Mouse (Mus musculus): Measurements from ENCODE around the gene Surf4. TPM values are rescaled to one million over a fixed set of nuclear protein-coding genes. Genes with fewer than 3 reads are reported as not detected.

The Surf4 gene
- polyA plus RNA-seq, 1 experiment from 2014 or later = 124 TPM

GRCm38 (mm10) chr2:26910124-26910993 lies 23.4 kb downstream of the Surf4 start, which contains the start of the genes Med22 and Rpl7a:
Gene Med22 (minus strand): TSS chr2:26910677.
Gene Rpl7a (plus strand): TSS chr2:26910764.
- peak; percentile 89 for ATAC-seq

GRCm38 (mm10) chr2:26909387-26909784 lies 24.3 kb downstream of the Surf4 start:
- Histone ChIP-seq H3K4me3 (peak overlapping the region; percentile 76), H3K36me3 (peaks cover 78% of the 10 kb centered on the region), H3K4me1 (peaks cover 57% of the 10 kb centered on the region), H3K9ac (peak overlapping the region; percentile 91), H3K27ac (peak overlapping the region; percentile 88), H3K4me2 (peak overlapping the region; percentile 95), H3K27me3 (replicated peaks) (no peaks in the 10 kb centered on the region), H3K9me3 (replicated peaks) (no peaks in the 10 kb centered on the region)
- no peak for ATAC-seq

More at GRCm38 (mm10) chr2:26910124-26910993, 23.4 kb downstream of the Surf4 start, which contains the start of the genes Med22 and Rpl7a:
- H3K36me3 ChIP-seq = peaks cover 74% of the 10 kb centered on the region
- H3K9me3 ChIP-seq (replicated peaks) = no peaks in the 10 kb centered on the region
- H3K27me3 ChIP-seq (replicated peaks) = no peaks in the 10 kb centered on the region
- H3K4me3 ChIP-seq = peak within 1 kb of the TSS; percentile 76
- H3K4me1 ChIP-seq = peaks cover 64% of the 10 kb centered on the region
- H3K9ac ChIP-seq = peak within 1 kb of the TSS; percentile 91
- WGBS (ENCODE audit: insufficient replicate concordance) = under 1% methylated on average over 74 of the region's 74 CpGs
- peak within 1 kb of the TSS; percentile 95 for H3K4me2 ChIP-seq
- peak within 1 kb of the TSS; percentile 88 for H3K27ac ChIP-seq

- H3K9ac ChIP-seq = peak overlapping the region; percentile 91
- ATAC-seq = no peak
- no peaks in the 10 kb centered on the region for H3K9me3 ChIP-seq (replicated peaks)
- H3K27me3 ChIP-seq (replicated peaks) = no peaks in the 10 kb centered on the region
- peak overlapping the region; percentile 76 for H3K4me3 ChIP-seq
- 54% methylated on average over 18 of the region's 18 CpGs for WGBS (ENCODE audit: insufficient replicate concordance)
- H3K36me3 ChIP-seq = peaks cover 77% of the 10 kb centered on the region
- H3K4me1 ChIP-seq = peaks cover 57% of the 10 kb centered on the region
- peak overlapping the region; percentile 95 for H3K4me2 ChIP-seq
- no peak overlapping the region for H3K27ac ChIP-seq
Observed at GRCm38 (mm10) chr2:26908710-26909386, 24.9 kb downstream of the Surf4 start.

- Histone ChIP-seq H3K27me3 (replicated peaks) (no peaks in the 10 kb centered on the region), H3K4me3 (no peak overlapping the region), H3K9me3 (replicated peaks) (no peaks in the 10 kb centered on the region), H3K27ac (no peak overlapping the region), H3K4me1 (peaks cover 48% of the 10 kb centered on the region), H3K9ac (0 out of 2 replicates have a peak overlapping the region, but pooled peaks have one; percentile 14), H3K36me3 (peaks cover 59% of the 10 kb centered on the region), H3K4me2 (no peak overlapping the region)
- 57% methylated on average over 4 of the region's 4 CpGs for WGBS (ENCODE audit: insufficient replicate concordance)
- ATAC-seq = no peak
Observed at GRCm38 (mm10) chr2:26907109-26907508, 26.6 kb downstream of the Surf4 start.

- Histone ChIP-seq H3K9ac (no peak overlapping the region), H3K4me3 (no peak overlapping the region), H3K9me3 (replicated peaks) (no peaks in the 10 kb centered on the region), H3K27me3 (replicated peaks) (no peaks in the 10 kb centered on the region), H3K4me1 (peaks cover 49% of the 10 kb centered on the region), H3K27ac (no peak overlapping the region), H3K36me3 (peaks cover 55% of the 10 kb centered on the region), H3K4me2 (no peak overlapping the region)
- 88% methylated on average over 3 of the region's 3 CpGs for WGBS (ENCODE audit: insufficient replicate concordance)
- no peak for ATAC-seq
Observed at GRCm38 (mm10) chr2:26906431-26906830, 27.3 kb downstream of the Surf4 start.

DNA sequence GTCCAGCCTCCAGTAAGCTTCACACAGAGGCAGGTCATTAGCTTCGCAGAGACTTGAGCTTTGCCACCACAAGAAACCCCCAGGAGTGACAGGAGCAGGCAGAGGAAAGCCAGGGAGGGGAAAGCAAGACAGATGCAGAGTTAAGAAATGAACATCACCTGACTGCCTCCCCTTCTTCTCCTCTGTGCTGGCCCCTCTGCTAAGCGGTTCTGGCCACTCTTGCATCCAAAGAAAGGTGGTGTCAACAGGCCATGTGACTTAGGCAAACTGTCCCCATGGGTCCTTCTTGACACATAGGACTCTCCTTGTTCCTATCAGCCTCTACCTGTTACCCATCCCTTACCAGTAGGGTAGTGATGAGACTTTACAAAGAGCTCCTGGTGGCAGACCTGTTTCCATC lies 27.8 kb downstream of the Surf4 start:
- Histone ChIP-seq H3K36me3 (peaks cover 55% of the 10 kb centered on the region), H3K27me3 (replicated peaks) (no peaks in the 10 kb centered on the region), H3K4me3 (no peak overlapping the region), H3K27ac (no peak overlapping the region), H3K9ac (no peak overlapping the region), H3K4me2 (no peak overlapping the region), H3K9me3 (replicated peaks) (no peaks in the 10 kb centered on the region), H3K4me1 (peaks cover 54% of the 10 kb centered on the region)
- no peak for ATAC-seq
- WGBS (ENCODE audit: insufficient replicate concordance) = 83% methylated on average over 2 of the region's 2 CpGs

DNA sequence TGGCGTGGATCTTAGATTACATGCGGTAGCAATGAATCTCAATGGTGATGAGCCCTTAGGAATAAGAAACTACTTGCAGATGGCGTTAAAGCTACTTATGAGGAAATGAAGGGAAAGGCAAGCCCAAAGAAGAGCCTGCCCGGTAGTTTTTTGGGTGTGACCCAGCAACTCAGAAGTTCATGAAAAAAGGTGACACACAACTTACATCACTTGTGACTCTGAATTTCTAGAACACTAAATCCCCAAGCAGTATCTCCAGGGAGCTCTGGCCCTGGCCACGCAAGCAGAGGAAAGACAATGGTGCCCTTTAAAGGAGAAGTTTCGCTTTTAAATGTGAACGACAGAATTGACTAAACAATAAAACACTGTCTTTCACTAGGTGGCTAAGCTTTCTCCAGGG lies 30.4 kb downstream of the Surf4 start:
- ATAC-seq = no peak
- H3K9me3 ChIP-seq (replicated peaks) = no peaks in the 10 kb centered on the region
- H3K4me1 ChIP-seq = peaks cover 45% of the 10 kb centered on the region
- 16% methylated on average over 7 of the region's 7 CpGs for WGBS (ENCODE audit: insufficient replicate concordance)
- H3K27ac ChIP-seq = peak overlapping the region; percentile 90
- no peaks in the 10 kb centered on the region for H3K27me3 ChIP-seq (replicated peaks)
- peak overlapping the region; percentile 90 for H3K4me3 ChIP-seq
- H3K4me2 ChIP-seq = peak overlapping the region; percentile 94
- H3K9ac ChIP-seq = peak overlapping the region; percentile 89
- peaks cover 77% of the 10 kb centered on the region for H3K36me3 ChIP-seq

- no peaks in the 10 kb centered on the region for H3K27me3 ChIP-seq (replicated peaks)
- peak within 1 kb of the TSS; percentile 90 for H3K27ac ChIP-seq
- peak within 1 kb of the TSS; percentile 89 for H3K9ac ChIP-seq
- peak within 1 kb of the TSS; percentile 94 for H3K4me2 ChIP-seq
- H3K36me3 ChIP-seq = peaks cover 77% of the 10 kb centered on the region
- ATAC-seq = peak; percentile 94
- peaks cover 42% of the 10 kb centered on the region for H3K4me1 ChIP-seq
- under 1% methylated on average over 41 of the region's 41 CpGs for WGBS (ENCODE audit: insufficient replicate concordance)
- peak within 1 kb of the TSS; percentile 90 for H3K4me3 ChIP-seq
- H3K9me3 ChIP-seq (replicated peaks) = no peaks in the 10 kb centered on the region
Observed at GRCm38 (mm10) chr2:26902467-26903220, 31.1 kb downstream of the Surf4 start, which contains the start of gene Surf6. Gene Surf6 (minus strand): TSS chr2:26902879.

DNA sequence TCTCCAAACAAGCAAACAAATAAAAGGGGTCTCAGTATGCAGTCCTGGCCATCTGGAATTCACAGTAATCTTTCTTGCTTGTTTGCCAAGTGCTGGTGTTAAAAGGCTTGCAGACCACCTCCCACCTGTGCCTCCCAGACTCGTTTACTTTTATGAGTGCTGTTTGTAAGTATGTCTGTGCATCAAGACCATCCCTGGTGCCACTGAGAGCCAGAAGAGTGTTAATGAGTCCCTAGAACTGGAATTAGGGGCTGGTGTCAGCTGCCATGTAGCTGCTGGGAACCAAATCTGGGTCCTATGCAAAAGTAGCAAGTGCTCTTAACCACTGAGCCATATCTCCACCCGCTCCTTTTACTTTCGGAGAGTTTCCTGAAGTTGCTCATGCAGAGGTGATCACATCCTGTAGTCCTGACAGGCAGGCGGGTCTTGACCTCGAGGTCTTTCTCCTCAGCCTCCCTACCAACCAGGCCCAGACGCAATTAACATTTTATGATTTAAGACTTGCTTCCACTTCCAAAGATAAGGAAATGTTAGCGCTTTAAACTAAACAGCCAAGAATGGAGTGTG lies 31.8 kb downstream of the Surf4 start:
- Histone ChIP-seq H3K4me3 (peak overlapping the region; percentile 90), H3K36me3 (peaks cover 77% of the 10 kb centered on the region), H3K4me1 (peaks cover 36% of the 10 kb centered on the region), H3K27ac (peak overlapping the region; percentile 90; the same call in 1 of the 2 replicates), H3K9me3 (replicated peaks) (no peaks in the 10 kb centered on the region), H3K9ac (peak overlapping the region; percentile 89), H3K27me3 (replicated peaks) (no peaks in the 10 kb centered on the region), H3K4me2 (peak overlapping the region; percentile 94)
- no peak for ATAC-seq
- WGBS (ENCODE audit: insufficient replicate concordance) = 2% methylated on average over 7 of the region's 7 CpGs

GRCm38 (mm10) chr2:26900731-26901130 lies 33.0 kb downstream of the Surf4 start:
- Histone ChIP-seq H3K9me3 (replicated peaks) (no peaks in the 10 kb centered on the region), H3K4me2 (no peak overlapping the region), H3K27ac (no peak overlapping the region), H3K27me3 (replicated peaks) (no peaks in the 10 kb centered on the region), H3K4me3 (peak overlapping the region; percentile 90; the same call in 1 of the 2 replicates), H3K4me1 (peaks cover 36% of the 10 kb centered on the region), H3K36me3 (peaks cover 77% of the 10 kb centered on the region), H3K9ac (no peak overlapping the region)
- ATAC-seq = no peak
- 17% methylated on average over 1 of the region's 1 CpGs for WGBS (ENCODE audit: insufficient replicate concordance)

GRCm38 (mm10) chr2:26895898-26896297 lies 37.8 kb downstream of the Surf4 start:
- Histone ChIP-seq H3K27ac (no peak overlapping the region), H3K9ac (no peak overlapping the region), H3K4me1 (peaks cover 7% of the 10 kb centered on the region), H3K4me2 (no peak overlapping the region), H3K27me3 (replicated peaks) (no peaks in the 10 kb centered on the region), H3K4me3 (no peak overlapping the region), H3K36me3 (peaks cover 97% of the 10 kb centered on the region), H3K9me3 (replicated peaks) (no peaks in the 10 kb centered on the region)
- WGBS (ENCODE audit: insufficient replicate concordance) = 82% methylated on average over 4 of the region's 4 CpGs
- ATAC-seq = no peak

Measured in liver, embryonic 12.5 days (tissue).